Mouse (Mus musculus) cerebellum, adult 2 months (tissue): Measurements from ENCODE around the gene Btbd8. TPM values are rescaled to one million over a fixed set of nuclear protein-coding genes. Genes with fewer than 3 reads are reported as not detected.

Experiments
- DNase-seq, 2 experiments: peaks; one replicate each; pipeline ENCODE4 v3.0.0; 2021
- H3K27ac ChIP-seq: fragments of 200-500 bp; 2 replicates; pipeline ENCODE4 v1.5.1; 2012; ENCODE audit warnings: low read length, control low read depth, inconsistent platforms; ENCODE audit not compliant: insufficient read depth
- H3K27me3 ChIP-seq: fragments of 200-500 bp; 2 replicates; pipeline ENCODE4 v1.6.1; 2012; ENCODE audit warnings: inconsistent platforms, mild to moderate bottlenecking, low read length, moderate library complexity; ENCODE audit not compliant: control insufficient read depth, insufficient read depth
- H3K4me1 ChIP-seq: fragments of 200-500 bp; 2 replicates; pipeline ENCODE4 v1.6.1; 2011; ENCODE audit warnings: low read length; ENCODE audit not compliant: control insufficient read depth, insufficient read depth
- H3K4me3 ChIP-seq: fragments of 200-500 bp; replicated peaks from 2 replicates; pipeline ENCODE3; 2011; ENCODE audit warnings: mild to moderate bottlenecking, low read depth, low read length, control low read depth; ENCODE audit not compliant: insufficient read depth
- CTCF ChIP-seq: fragments of 200-500 bp; IDR thresholded peaks from 2 replicates; pipeline ENCODE4 v1.5.1; 2011; ENCODE audit warnings: low read depth, mild to moderate bottlenecking, control low read depth, low read length, moderate library complexity, borderline replicate concordance; ENCODE audit not compliant: insufficient read depth
- POLR2A ChIP-seq: fragments of 200-500 bp; IDR thresholded peaks from 2 replicates; pipeline ENCODE4 v1.6.1; 2011; ENCODE audit warnings: low read length, control low read depth, borderline replicate concordance; ENCODE audit not compliant: insufficient read depth
- WGBS: fragments of 180-500 bp; shearing (Covaris S2); methylation state at CpG from one replicate; pipeline ENCODE4 v1.1.7; 2018; 5-methylcytosine and 5-hydroxymethylcytosine counted together
- polyA plus RNA-seq: library from polyadenylated mRNA; depleted of rRNA; stranded (reverse); fragments of >200 nt; gene quantifications from 2 replicates; pipeline ENCODE4 v1.2.3, GENCODE M21; 2012; rRNA removed

Gene Btbd8
- 32.9 and 33.6 TPM in 2 replicates for polyA plus RNA-seq

DNA sequence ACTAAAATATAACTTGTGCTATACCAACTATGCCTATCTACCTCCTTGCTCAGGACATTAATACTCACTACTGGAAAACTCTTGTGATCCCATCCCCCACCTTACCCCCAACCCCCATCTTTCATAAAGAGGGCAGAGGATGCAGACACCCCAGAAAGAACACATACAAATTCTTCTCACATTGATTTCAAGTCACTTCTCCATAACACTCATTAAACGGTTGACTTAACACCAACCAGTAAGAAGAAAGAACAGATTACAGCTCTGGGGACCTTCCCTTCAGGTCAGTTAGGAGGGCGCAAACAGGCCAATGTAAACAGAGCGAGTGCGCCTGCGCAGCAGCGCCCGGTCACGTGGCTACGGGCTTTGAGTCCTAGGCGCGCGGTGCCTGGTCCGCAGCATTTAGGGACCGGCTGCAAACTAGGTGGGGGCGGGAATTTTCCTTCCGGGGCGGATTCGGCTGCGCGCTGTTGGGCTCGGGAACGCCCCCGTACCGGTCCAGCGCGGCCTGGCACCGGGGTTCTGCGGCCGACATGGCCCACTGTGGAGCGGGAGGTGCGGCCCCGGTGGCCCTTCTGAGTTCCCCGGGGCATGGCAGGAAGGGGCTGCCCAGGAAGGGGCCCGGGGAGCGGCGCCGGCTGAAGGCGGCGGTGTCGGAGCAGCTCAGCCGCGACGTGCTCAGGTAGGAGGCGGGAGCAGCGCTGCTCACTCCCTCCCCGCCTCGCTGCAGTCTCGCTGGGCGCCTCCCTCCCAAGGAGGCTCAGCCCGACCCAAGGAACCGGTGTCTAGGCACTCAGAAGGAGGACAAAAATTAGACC, at the start of gene Btbd8:
Gene Btbd8 (plus strand): TSS at position 534 of the 818 bp plus-strand sequence.
- no peaks in the 10 kb centered on the region; the same call in 1 of the 2 replicates for H3K4me1 ChIP-seq

DNA sequence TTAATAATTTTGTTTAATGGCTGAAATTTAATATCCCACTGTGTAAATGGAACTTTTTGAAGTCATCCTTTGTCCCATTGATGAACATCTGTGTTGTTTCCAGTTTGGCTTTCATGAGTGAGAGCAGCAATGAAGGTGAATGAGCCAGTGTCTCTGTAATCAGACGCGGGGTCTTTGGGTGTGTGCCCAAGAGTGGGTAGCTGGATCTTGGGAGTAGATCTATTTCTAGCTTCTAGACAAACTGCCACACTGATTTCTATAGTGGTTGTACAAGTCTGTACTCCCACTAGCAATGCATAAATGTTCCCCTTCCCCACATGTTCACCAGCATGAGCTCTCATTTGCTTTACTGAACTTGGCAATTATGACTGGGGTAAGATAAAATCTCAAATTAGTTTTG, 48.4 kb upstream of the Btbd8 start:
- WGBS = 82% methylated on average over 2 of the region's 2 CpGs
- H3K27me3 ChIP-seq = no peaks in the 10 kb centered on the region
- DNase-seq = no peak
- TF ChIP-seq CTCF (no peak), POLR2A (no peak)
- no peak overlapping the region for H3K27ac ChIP-seq
- no peaks in the 10 kb centered on the region for H3K4me1 ChIP-seq
- no peak overlapping the region for H3K4me3 ChIP-seq

More for the DNA sequence above, at the start of gene Btbd8:
- Histone ChIP-seq H3K27me3 (no peaks in the 10 kb centered on the region), H3K4me3 (peak within 1 kb of the TSS; percentile 91), H3K27ac (peak within 1 kb of the TSS; percentile 77)
- WGBS = under 1% methylated on average over 51 of the region's 51 CpGs
- peak; percentile 70; the same call in 1 of the 2 replicates for TF ChIP-seq POLR2A
- no peak for TF ChIP-seq CTCF
- peak; percentile 95 to 96 for DNase-seq

DNA sequence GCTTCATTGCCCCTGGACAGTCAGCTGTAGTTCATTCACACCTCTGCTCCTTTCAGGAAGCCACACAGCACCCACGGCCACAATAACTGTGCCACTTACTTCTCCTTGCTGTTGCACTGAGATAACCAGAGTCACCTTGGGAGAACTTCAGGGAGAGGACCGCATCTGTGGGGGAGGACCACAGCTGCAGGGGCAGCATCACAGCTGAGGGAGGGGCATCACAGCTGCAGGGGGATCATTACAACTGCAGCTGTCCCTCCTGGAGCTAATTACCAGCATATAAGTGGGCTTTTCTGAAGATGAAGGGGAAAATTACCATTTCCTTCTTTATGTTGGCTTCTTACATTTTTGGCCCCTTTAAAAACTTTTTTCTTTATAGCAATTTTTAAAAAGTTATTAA, 43.4 kb upstream of the Btbd8 start:
- Histone ChIP-seq H3K4me1 (no peaks in the 10 kb centered on the region), H3K27ac (no peak overlapping the region), H3K4me3 (no peak overlapping the region), H3K27me3 (no peaks in the 10 kb centered on the region)
- no peak for DNase-seq
- 80% methylated on average over 2 of the region's 2 CpGs for WGBS
- TF ChIP-seq CTCF = no peak
- no peak for TF ChIP-seq POLR2A

DNA sequence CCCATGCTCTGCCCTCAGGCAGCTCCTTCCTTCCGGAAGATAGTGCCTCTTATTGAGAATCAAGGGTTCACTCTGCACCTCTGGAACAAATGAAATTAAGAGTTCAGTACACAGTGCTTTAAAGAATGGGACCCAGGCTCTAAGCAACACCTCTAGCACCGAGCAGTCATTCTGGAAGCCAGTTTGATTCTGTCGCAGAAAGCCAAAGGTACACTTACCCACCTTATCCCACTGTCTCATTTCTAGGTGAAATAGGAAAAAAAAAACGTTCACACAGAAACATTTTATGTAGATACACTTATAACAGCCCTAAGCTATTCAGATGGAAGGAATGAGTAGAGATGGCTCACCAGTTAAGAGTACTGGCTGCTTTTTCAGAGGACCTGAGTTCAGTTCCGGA, 35.4 kb upstream of the Btbd8 start, which contains the start of gene Ephx4:
Gene Ephx4 (plus strand): TSS at position 301 of the 400 bp plus-strand sequence.
- Histone ChIP-seq H3K4me1 (peaks cover 8% of the 10 kb centered on the region), H3K27ac (peak within 1 kb of the TSS; percentile 99), H3K4me3 (peak within 1 kb of the TSS; percentile 65), H3K27me3 (no peaks in the 10 kb centered on the region)
- DNase-seq = no peak
- 28% methylated on average over 5 of the region's 5 CpGs for WGBS
- TF ChIP-seq POLR2A (no peak), CTCF (no peak)

DNA sequence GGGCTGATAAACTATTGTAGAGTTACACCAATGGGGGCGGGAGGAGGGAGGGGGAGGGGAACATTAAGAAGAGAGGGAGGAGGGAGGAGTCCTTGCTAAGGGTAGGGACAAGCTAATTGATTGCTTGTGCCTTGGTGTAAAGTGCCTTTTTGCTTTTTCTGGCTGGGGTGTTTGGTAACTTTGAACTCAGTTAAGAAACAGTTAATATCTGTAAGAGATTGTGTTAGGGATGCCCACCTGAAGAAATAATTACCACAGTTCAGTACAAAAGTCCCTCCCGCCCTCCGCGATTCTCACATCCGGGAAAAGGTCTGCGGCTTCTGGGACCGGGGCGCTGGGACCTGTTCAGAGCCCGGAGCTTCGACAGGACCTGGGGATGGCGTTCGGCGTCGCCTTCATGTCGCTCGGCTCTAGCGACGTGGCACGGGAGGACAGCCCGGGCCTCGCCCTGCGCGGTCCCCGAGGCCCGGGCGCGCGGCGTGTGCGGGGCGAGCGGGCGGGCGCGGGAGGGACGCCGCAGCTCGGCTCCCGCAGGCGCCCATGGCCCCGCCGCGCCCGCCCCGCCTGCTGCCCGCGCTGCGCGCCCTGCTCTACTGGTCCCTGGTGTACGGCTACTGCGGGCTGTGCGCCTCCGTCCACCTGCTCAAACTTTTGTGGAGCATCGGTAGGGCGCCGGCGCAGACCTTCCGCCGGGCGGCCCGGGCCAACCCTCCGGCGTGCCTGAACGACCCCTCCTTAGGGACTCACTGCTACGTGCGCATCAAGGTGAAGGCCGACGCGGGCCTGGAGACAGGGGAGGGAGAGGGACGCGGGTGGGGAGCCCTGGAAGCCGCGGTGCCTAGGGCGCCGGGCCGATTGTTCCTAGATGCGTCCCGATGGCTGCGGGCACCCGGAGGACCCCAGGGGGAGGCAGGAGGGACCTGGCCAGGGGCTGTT, 34.5 kb upstream of the Btbd8 start:
- Histone ChIP-seq H3K27me3 (no peaks in the 10 kb centered on the region), H3K4me1 (peaks cover 8% of the 10 kb centered on the region), H3K27ac (peak overlapping the region; percentile 99), H3K4me3 (peak overlapping the region; percentile 65)
- no peak for TF ChIP-seq CTCF
- 0 out of 2 replicates have a peak, but pooled peaks have one; percentile 35 for TF ChIP-seq POLR2A
- WGBS = under 1% methylated on average over 80 of the region's 80 CpGs
- DNase-seq = peak; percentile 66 to 73

DNA sequence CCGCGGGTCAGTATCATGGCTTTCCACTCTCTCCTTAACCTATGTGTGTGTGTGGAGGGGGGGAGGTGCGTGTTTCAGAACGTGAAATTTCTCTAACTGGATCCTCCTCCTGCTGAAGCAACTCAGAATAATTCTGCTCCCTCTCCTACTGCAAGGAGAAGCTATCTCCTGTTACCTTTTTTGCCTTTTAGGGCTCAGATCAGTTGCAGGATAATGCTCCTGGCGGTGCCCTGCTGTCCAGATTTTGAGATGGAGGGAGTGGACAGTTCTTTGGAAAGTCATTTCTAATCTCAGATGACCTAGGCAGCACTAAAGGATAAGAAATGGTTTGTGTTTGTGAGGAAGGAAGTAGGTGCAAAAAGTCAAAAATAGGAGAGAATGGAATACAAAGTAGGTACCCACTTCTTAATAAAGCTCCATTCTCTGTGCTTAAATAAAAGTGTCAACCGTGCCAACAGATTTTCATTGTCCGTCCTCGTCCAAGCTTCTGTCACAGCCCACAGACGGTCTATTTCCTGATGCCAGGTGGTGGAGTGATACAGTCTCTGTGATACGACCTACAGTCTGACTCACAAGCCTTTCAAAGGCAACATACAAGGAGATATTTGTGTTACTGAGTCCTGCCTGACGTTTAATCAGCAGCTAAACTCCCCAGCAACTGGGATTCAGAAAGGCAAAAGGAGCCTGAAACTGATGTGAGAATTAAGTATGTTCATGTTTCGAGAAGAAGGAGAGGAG, 33.7 kb upstream of the Btbd8 start:
- H3K4me3 ChIP-seq = peak overlapping the region; percentile 65
- peak overlapping the region; percentile 99 for H3K27ac ChIP-seq
- H3K27me3 ChIP-seq = no peaks in the 10 kb centered on the region
- 5% methylated on average over 12 of the region's 12 CpGs for WGBS
- peak; percentile 49 to 80 for DNase-seq
- no peak for TF ChIP-seq CTCF
- peak; percentile 43; the same call in 1 of the 2 replicates for TF ChIP-seq POLR2A
- H3K4me1 ChIP-seq = peaks cover 8% of the 10 kb centered on the region

DNA sequence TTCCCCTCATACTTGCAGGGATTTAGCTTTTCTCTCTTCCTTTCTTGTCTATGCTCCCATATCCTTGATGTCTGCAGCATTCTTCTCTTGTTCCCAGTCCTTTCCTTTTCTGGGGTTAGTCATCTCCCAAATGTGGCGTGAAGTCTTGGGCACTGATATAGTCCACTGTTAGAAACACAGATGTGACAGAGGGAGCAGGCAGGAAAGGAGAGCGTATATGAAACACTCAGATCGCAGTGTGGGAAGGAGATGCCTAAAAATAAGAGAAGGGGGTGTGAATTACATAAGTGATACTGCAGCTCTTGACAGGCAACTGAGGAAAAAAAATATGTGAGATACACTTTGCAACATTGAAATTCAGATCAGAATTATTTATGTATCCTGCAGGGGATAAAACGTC, 32.4 kb upstream of the Btbd8 start:
- TF ChIP-seq CTCF (no peak), POLR2A (no peak)
- H3K27me3 ChIP-seq = no peaks in the 10 kb centered on the region
- peaks cover 8% of the 10 kb centered on the region for H3K4me1 ChIP-seq
- no peak overlapping the region for H3K4me3 ChIP-seq
- no peak for DNase-seq
- H3K27ac ChIP-seq = peak overlapping the region; percentile 79; the same call in 1 of the 2 replicates
- WGBS = 77% methylated on average over 4 of the region's 4 CpGs
